Mouse (Mus musculus): ENCODE measurements around the gene Ttll5. TPM values are rescaled to one million over a fixed set of nuclear protein-coding genes. Genes with fewer than 3 reads are reported as not detected.

The Ttll5 gene
- total and polyA plus RNA-seq, 3 experiments, result 7.4 to 18.5 TPM; not detected in 1

DNA sequence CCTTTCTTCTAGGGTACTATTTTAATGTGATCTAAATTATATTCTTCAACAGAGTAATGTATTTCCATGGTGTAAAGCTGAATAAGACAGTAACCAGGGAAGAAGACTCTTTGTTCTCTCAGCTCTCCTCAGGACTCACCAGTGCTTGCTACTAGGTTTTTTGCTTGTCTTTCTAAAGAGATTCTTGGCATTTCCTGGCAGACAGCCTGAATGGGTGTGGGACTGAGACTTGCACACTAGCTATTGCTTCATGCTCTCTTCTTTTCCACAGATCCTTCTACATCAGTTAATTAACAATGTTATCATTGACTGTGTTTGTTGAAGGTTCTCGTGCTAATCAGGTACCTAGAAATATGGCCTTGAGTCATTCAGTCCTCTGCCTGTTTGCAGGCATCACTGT, 29.8 kb downstream of the Ttll5 start:
- no peaks in the 10 kb centered on the region; a peak in 1 of 4 replicates for H3K36me3 ChIP-seq (ENCODE audit: control insufficient read depth in 1 of 2, insufficient read depth in 2 of 2, low read length in 2 of 2)
- H3K79me2 ChIP-seq (ENCODE audit: control insufficient read depth, insufficient read depth, low read length, poor library complexity), result no peaks in the 10 kb centered on the region

GRCm38 (mm10) chr12:85857300-85857699, 32.8 kb downstream of the Ttll5 start:
- H3K9ac ChIP-seq (ENCODE audit: control insufficient read depth, low read depth, low read length, poor library complexity, severe bottlenecking), result no peak overlapping the region
- no peak overlapping the region for H3K4me3 ChIP-seq (ENCODE audit: control insufficient read depth in 1 of 2, insufficient read depth in 1 of 2, low read depth in 2 of 2, low read length in 2 of 2)
- H3K4me1 ChIP-seq (ENCODE audit: control insufficient read depth in 1 of 2, insufficient read depth in 2 of 2, low read length in 2 of 2), result no peaks in the 10 kb centered on the region; a peak in 1 of 4 replicates
- H3K36me3 ChIP-seq (ENCODE audit: control insufficient read depth in 1 of 2, insufficient read depth in 2 of 2, low read length in 2 of 2), result no peaks in the 10 kb centered on the region; a peak in 1 of 4 replicates
- H3K9me3 ChIP-seq (replicated peaks; ENCODE audit: insufficient read depth, low read length), result no peaks in the 10 kb centered on the region
- DNase-seq (ENCODE audit: low read depth, low spot score), result no peak
- no peak for TF ChIP-seq SIN3A (IDR thresholded peaks at IDR 0.05; ENCODE audit: low read length)
- TF ChIP-seq ELF1 (IDR thresholded peaks at IDR 0.05; ENCODE audit: low read depth, low read length), result no peak
- no peak for TF ChIP-seq USF1 (IDR thresholded peaks at IDR 0.05; ENCODE audit: low read depth, low read length)
- TF ChIP-seq RAD21 (IDR thresholded peaks at IDR 0.05; ENCODE audit: low read depth, low read length), result no peak
- no peak for TF ChIP-seq KAT2A (conservative IDR thresholded peaks at IDR 0.05; ENCODE audit: low read depth, low read length)
- no peak for TF ChIP-seq ZKSCAN1 (IDR thresholded peaks at IDR 0.05; ENCODE audit: low read depth, low read length)
- TF ChIP-seq GABPA (IDR thresholded peaks at IDR 0.05; ENCODE audit: low read depth, low read length), result no peak
- no peak for TF ChIP-seq ZC3H11A (IDR thresholded peaks at IDR 0.05; ENCODE audit: low read depth, low read length)
- H3K27me3 ChIP-seq (ENCODE audit: control insufficient read depth in 1 of 2, insufficient read depth in 2 of 2, low read length in 2 of 2), result no peaks in the 10 kb centered on the region
- H3K79me2 ChIP-seq (ENCODE audit: control insufficient read depth, insufficient read depth, low read length, poor library complexity), result no peaks in the 10 kb centered on the region
- H3K27ac ChIP-seq (ENCODE audit: control insufficient read depth, low read depth, low read length), result no peak overlapping the region

More for the DNA sequence above, 29.8 kb downstream of the Ttll5 start:
- no peak overlapping the region for H3K27ac ChIP-seq (ENCODE audit: control insufficient read depth, low read depth, low read length)
- no peak overlapping the region for H3K9ac ChIP-seq (ENCODE audit: control insufficient read depth, low read depth, low read length, poor library complexity, severe bottlenecking)
- H3K4me1 ChIP-seq (ENCODE audit: control insufficient read depth in 1 of 2, insufficient read depth in 2 of 2, low read length in 2 of 2), result no peaks in the 10 kb centered on the region; a peak in 1 of 4 replicates
- DNase-seq (ENCODE audit: low read depth, low spot score), result no peak
- TF ChIP-seq ZMIZ1 (IDR thresholded peaks at IDR 0.05; ENCODE audit: low read depth, low read length) (no peak), UBTF (IDR thresholded peaks at IDR 0.05; ENCODE audit: borderline replicate concordance, insufficient read depth, low read depth, low read length) (no peak), CHD1 (IDR thresholded peaks at IDR 0.05; ENCODE audit: low read depth, low read length) (no peak), RCOR1 (IDR thresholded peaks at IDR 0.05; ENCODE audit: low read depth, low read length) (no peak), GATA1 (IDR thresholded peaks at IDR 0.05; ENCODE audit: low read depth, low read length) (no peak), NELFE (IDR thresholded peaks at IDR 0.05; ENCODE audit: low read depth, low read length) (no peak), MAZ (IDR thresholded peaks at IDR 0.05; ENCODE audit: low read depth, low read length) (no peak), MAFK (IDR thresholded peaks at IDR 0.05; ENCODE audit: borderline replicate concordance, low read depth, low read length) (no peak), MEF2A (IDR thresholded peaks at IDR 0.05; ENCODE audit: extremely low read depth, insufficient replicate concordance, low read depth, low read length, poor library complexity, severe bottlenecking) (no peak), SMC3 (IDR thresholded peaks at IDR 0.05; ENCODE audit: low read depth, low read length) (no peak), MXI1 (IDR thresholded peaks at IDR 0.05; ENCODE audit: low read depth, low read length) (no peak), GABPA (IDR thresholded peaks at IDR 0.05; ENCODE audit: low read depth, low read length) (no peak), MYC (IDR thresholded peaks at IDR 0.05; ENCODE audit: low read depth, low read length) (no peak), ZKSCAN1 (IDR thresholded peaks at IDR 0.05; ENCODE audit: low read depth, low read length) (no peak), MYB (IDR thresholded peaks at IDR 0.05; ENCODE audit: low read depth, low read length) (no peak), POLR2AphosphoS2 (IDR thresholded peaks at IDR 0.05; ENCODE audit: low read length) (no peak), USF2 (IDR thresholded peaks at IDR 0.05; ENCODE audit: borderline replicate concordance in 1 of 2, insufficient read depth in 1 of 2, low read depth in 1 of 2, low read length in 2 of 2) (no peak)
- no peaks in the 10 kb centered on the region for H3K27me3 ChIP-seq (ENCODE audit: control insufficient read depth in 1 of 2, insufficient read depth in 2 of 2, low read length in 2 of 2)
- no peak overlapping the region for H3K4me3 ChIP-seq (ENCODE audit: control insufficient read depth in 1 of 2, insufficient read depth in 1 of 2, low read depth in 2 of 2, low read length in 2 of 2)
- no peaks in the 10 kb centered on the region for H3K9me3 ChIP-seq (replicated peaks; ENCODE audit: insufficient read depth, low read length)
